Mouse (Mus musculus): ENCODE measurements at regions not wholly inside any gene's neighbourhood (a gene's known extent, or its start where the extent isn't known, plus 50 kb on each side); places are given as distances from the start of the nearest gene placed in this dataset.
"Not testable (repeated sequence)": the region's sequence is repeated elsewhere in the genome, so short reads cannot be mapped to it uniquely, and the experiment has no call there.

- DNase-seq: no peak
Measured at GRCm38 (mm10) chr11:7794206-7794605, 580.5 kb upstream of the Igfbp3 start.

- DNase-seq: peak; percentile 7
Measured at GRCm38 (mm10) chr11:7780476-7781112, 566.9 kb upstream of the Igfbp3 start.

GRCm38 (mm10) chr11:7775361-7775760 lies 561.6 kb upstream of the Igfbp3 start:
- DNase-seq: not testable (repeated sequence)

- DNase-seq: no peak
Measured at GRCm38 (mm10) chr11:7765303-7765702, 551.6 kb upstream of the Igfbp3 start.

GRCm38 (mm10) chr11:7758862-7759467 lies 545.2 kb upstream of the Igfbp3 start:
- no peak for DNase-seq
